ENCODE assay signal across 8 mouse cellular contexts in genomic region chr5:96164021-96164411, GRCm38 (mm10). TPM values are rescaled to one million over a fixed set of nuclear protein-coding genes. Genes with fewer than 3 reads are reported as not detected.
DNase-seq lines count a peak whose midpoint lies in the region; ATAC-seq and TF ChIP-seq lines count a peak whose summit lies in the region.

Gene Cnot6l, minus strand, starts transcription at chr5:96164171.

- TF ChIP-seq CTCF in G1E (IDR thresholded peaks at IDR 0.05; ENCODE audit: low read depth, low read length) = no peak

- H3K9me3 ChIP-seq in G1E (replicated peaks) = peaks cover 8% of the 10 kb centered on the region
- H3K9me3 ChIP-seq in hindbrain, embryonic 16.5 days (ENCODE audit: control insufficient read depth, low read length) = no peaks in the 10 kb centered on the region; the same call in 1 of the 2 replicates
- peaks cover 7% of the 10 kb centered on the region for H3K9me3 ChIP-seq in megakaryocyte, embryonic 14.5 days

- peaks cover 17% of the 10 kb centered on the region for H3K4me1 ChIP-seq in G1E (ENCODE audit: insufficient read depth, low read depth, low read length)
- H3K4me1 ChIP-seq in hindbrain, embryonic 16.5 days (ENCODE audit: control insufficient read depth, insufficient read depth, low read depth, low read length) = peaks cover 7% of the 10 kb centered on the region
- peaks cover 16% of the 10 kb centered on the region for H3K4me1 ChIP-seq in megakaryocyte, embryonic 14.5 days

- H3K27me3 ChIP-seq in G1E (ENCODE audit: insufficient read depth, low read length) = no peaks in the 10 kb centered on the region
- no peaks in the 10 kb centered on the region for H3K27me3 ChIP-seq in hindbrain, embryonic 16.5 days (replicated peaks; ENCODE audit: control insufficient read depth, insufficient read depth, low read length)
- no peaks in the 10 kb centered on the region for H3K27me3 ChIP-seq in megakaryocyte, embryonic 14.5 days (replicated peaks)

- H3K4me3 ChIP-seq in G1E (ENCODE audit: low read depth, low read length) = peak within 1 kb of the TSS; percentile 97
- peak within 1 kb of the TSS; percentile 97 for H3K4me3 ChIP-seq in hindbrain, embryonic 16.5 days (ENCODE audit: low read length)
- peak within 1 kb of the TSS; percentile 99 for H3K4me3 ChIP-seq in megakaryocyte, embryonic 14.5 days (replicated peaks)

- H3K9ac ChIP-seq in hindbrain, embryonic 16.5 days (ENCODE audit: low read depth, low read length) = peak within 1 kb of the TSS; percentile 100

- ATAC-seq in G1E (ENCODE audit: extremely low read depth, insufficient number of reproducible peaks, low FRiP score, poor library complexity, severe bottlenecking) = peak; percentile 41
- ATAC-seq in hindbrain, embryonic 16.5 days = no peak

- DNase-seq in G1E (ENCODE audit: low spot score) = peak; percentile 33
- peak; percentile 53 for DNase-seq in c-Kit-positive CD71-negative TER-119-negative erythroid progenitor cells, embryonic 14.5 days (ENCODE audit: low read depth)
- DNase-seq in gastrocnemius, postnatal 10 days = peak; percentile 12
- peak in 1 of 2 experiments; percentile 21 for DNase-seq in left cerebral cortex, postnatal 14 days (ENCODE audit: low spot score in 2 of 2)
- peak; percentile 68 to 76 for DNase-seq in spleen, postnatal 36 days (ENCODE audit: low spot score in 2 of 2)
- DNase-seq in right cerebral cortex, postnatal 4 days = no peak

- intact Hi-C loops in left cerebral cortex, postnatal 14 days (cut with DNase I) = no loop called here

- peak within 1 kb of the TSS; percentile 69 for H3K4me2 ChIP-seq in hindbrain, embryonic 16.5 days (ENCODE audit: low read length)

- no peaks in the 10 kb centered on the region for H3K36me3 ChIP-seq in G1E (replicated peaks)
- H3K36me3 ChIP-seq in hindbrain, embryonic 16.5 days (ENCODE audit: control insufficient read depth, insufficient read depth, low read length) = no peaks in the 10 kb centered on the region
- H3K36me3 ChIP-seq in megakaryocyte, embryonic 14.5 days (replicated peaks; ENCODE audit: low read length) = peaks cover 6% of the 10 kb centered on the region

- peak within 1 kb of the TSS; percentile 99 for H3K27ac ChIP-seq in hindbrain, embryonic 16.5 days (ENCODE audit: low read depth, low read length)

- WGBS in hindbrain, embryonic 16.5 days = 47% methylated on average over 5 of the region's 5 CpGs

RNA-seq across cellular contexts. Expression of gene Cnot6l, which starts in this region (rescaled TPM):
- total RNA-seq in G1E (2014; fragmentation: Nextera tagmentation) (190 and 198 TPM in 2 replicates), G1E (2017) (111 and 141 TPM in 2 replicates)
- polyA plus RNA-seq in G1E (2012) = 6.0 and 6.8 TPM in 2 replicates
- 10 to 100 TPM; 54.2 to 58.0 TPM for total RNA-seq in gastrocnemius, postnatal 10 days (2021)
- 11.8 and 12.4 TPM in 2 replicates for polyA plus RNA-seq in hindbrain, embryonic 16.5 days (2015; fragmentation: Nextera tagmentation; extraction: Ambion mirVana)
- total RNA-seq in left cerebral cortex, postnatal 14 days (2021) = 10 to 100 TPM; 67.1 to 69.6 TPM
- polyA plus RNA-seq in megakaryocyte, embryonic 14.5 days (2012; ENCODE audit: insufficient read depth, low replicate concordance) = 0.35 and 1.6 TPM in 2 replicates
